Mouse (Mus musculus): ENCODE data around the gene 4930451I11Rik.

4930451I11Rik gene

DNA sequence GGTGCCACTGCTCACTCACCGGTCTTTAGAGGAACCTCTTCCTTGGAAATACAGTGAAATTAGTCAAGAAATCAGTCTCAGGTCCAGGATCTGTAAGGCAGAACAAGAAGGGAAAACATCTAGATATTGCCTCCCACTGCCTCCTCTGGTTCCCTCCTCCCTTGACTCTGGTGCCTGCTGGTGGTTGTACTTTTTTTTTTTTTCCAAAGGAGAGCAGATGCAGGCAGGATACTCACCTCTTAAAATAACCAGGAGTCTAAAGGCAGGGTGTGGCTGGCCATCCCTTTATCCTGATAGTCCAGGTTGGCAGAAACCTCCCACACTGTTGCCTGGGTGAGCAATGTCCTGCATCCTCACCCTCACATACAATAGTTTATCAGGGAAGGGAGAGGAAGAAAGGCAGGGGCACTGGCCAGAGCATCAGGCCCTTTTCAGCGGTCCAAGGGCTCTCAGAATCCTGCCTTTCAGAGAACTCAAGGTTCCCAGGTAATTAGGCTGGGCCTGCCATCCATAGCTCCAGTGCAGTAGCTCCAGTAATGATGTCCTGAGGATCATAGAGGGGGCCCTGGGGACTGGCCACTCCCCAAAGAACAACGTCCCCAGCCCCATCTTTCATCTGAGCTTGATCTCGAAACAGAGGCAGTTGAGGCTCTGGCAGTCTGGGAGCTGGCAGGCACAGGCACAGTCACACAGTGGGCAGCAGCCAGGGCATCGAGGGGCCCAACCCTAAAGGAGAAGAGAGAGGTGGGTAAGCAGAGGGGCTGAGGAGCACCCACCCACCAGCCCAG is 31.0 kb downstream of the 4930451I11Rik start:
- in situ Hi-C loops (cut with MboI) = no loop called here

DNA sequence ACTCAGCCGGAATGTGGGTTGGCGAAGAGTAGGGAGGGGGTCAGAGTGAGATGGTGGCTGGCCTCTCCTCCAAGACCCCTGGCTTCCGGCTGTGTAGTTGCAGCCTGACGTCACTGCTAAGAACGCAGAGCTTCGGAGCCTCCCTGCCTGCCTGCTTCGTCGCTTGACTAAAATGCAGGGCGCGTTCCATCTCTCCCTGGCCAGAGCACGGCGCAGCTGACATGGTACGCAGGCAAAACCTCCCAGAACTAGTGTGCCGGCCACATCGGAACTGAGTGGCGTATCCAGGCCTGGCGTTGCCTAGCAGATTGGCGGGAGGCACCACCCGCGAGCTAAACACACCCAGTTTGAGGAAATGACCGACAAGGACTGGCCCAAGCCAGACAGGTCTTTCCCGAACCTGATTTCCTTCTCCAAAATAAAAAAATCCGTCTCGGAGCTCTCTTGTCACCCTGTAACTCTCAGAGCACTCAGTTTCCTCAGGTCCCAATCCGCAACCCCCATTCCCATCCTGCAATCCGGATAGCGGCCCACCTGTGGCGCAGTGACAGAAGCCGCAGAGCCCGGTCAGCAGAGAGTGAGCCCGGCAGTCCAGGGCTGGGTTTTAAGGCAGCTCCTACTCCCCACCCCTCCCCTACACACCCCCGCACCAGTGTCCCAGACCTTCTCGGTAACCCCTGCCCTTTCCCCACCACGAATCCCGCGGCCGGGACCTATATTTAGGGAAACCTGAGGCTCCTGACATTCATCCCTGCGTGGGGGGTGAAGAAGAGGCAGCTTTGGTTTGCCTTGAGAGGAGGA is 31.8 kb downstream of the 4930451I11Rik start:
- in situ Hi-C loops (cut with MboI) = no loop called here

DNA sequence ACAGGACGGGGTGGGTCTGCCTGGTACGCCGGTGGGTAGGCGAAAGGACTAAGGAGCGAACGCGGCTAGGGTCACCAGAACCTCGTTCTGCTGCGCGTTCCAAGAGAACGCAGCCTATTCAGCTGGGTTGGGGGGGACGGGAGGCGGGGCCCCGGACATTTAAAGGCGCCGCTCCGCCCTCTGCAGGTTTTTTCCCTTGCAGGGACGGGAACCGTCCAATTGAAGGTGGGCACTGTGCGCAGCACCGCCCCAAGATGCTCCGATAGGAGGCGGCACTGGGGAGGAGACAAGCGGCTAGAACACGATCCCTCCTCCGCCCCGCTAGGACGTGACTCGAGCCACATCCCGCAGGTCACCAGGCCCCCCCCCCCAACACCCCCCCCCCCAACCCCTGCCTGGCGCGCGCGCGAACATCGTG is 32.4 kb downstream of the 4930451I11Rik start:
- in situ Hi-C loops (cut with MboI) = no loop called here

DNA sequence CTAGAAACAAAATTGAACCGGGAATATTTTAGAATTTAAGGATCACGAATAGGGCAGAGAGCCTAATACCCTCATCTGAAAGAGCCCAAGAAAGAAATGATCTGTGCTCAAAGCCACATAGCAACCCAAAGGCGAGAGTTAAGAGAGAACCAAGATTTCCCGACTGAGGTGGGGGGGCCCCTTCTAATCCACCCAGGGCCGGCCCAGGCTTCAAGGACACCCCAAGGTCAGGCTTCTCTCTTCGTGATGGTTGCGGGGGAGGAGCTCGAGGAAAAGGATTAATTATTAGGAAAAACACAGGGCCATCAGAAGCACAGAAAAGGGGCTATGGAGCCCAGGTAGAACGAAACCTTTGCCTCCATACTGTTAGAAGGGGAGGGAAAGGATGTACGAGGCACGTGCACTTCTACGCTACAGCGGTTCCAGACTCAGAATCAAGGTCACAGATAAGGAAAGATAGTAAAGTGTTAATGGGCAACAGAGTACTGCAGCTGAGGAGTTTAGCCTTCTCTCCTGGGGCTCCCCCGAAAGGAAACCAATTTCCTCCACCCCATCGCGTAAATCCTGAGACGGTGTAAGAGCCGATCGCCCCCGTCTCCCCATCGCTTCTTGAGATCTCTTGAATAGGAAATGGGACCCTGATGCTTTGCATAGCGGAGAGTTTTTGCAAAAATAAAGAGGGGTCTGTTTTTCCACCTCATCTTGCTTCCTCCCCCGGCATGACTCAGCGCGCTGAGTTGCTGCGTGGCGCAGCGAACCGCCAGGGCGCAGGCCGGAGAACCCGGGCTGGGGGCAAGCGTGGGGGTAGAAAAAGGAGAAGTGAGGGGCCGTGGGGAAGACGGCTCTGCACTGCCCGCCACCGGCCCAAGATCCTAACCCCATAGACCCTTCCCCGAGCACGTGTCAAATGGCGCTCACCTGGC is 33.1 kb downstream of the 4930451I11Rik start:
- in situ Hi-C loops (cut with MboI) = no loop called here

DNA sequence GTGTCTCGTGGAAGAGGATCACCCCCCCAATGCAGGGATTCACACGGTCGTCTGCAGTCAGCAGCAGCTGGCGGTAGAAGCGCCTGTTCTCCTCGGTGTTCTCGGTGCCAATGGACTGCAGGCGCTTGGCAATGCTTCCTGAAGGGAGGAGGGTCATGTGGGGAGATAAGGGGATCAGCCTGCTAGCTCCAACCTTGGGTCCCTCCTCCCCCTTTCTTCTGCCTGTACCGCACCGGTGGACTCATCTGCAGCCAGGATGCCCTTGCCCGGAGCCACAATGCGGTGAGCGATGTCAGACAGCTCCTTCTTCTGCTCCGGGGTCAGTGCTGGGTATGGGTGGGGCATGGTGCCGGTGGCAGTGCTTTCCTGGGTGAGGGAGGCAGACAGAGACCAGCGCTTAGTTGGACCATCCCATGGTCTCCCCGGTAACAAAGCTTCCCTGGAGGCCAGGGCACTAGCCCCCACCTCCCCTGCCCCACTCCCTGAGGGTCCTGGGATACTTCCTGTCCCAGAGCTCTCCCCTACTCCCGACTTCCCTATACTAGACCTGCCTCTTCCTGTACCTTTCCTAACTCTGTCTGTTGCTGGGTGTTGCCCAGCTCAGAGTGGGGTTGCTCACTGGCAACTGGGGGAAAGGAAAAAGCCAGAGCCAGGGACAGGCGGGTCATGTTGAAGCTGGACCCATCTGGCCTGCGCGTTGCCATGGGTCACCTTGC is 33.9 kb downstream of the 4930451I11Rik start, which contains the start of gene Fam57b:
Fam57b (plus strand) TSS at position 258 of the 716 bp plus-strand sequence.
- in situ Hi-C loops (cut with MboI) = no loop called here

DNA sequence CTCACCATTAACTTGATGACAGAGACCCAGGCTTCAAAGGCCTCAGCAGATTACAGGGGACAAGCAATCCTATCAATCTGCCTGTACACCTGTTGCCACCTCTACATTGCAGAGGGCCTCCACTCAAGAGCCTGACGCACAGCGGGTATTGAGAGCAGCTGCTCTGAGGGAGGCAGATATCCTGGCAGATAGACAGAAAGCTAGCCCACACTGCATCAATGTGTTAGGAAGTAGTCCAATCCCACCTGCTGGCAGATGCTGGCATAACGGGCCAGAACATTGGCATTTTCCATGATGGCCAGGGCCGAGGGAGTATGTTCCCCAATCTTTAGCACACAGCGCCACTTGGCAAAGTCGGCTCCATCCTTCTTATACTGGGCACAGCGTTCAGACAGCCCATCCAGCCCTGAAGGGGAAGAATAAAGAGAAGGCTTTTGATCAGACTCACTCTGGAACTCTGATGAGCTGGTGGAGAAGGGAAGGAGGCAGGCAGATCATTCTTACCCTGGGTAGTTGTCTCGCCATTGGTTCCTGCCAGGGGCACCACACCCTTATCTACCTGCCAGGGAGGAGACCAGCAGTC is 35.0 kb downstream of the 4930451I11Rik start:
- in situ Hi-C loops (cut with MboI) = no loop called here

DNA sequence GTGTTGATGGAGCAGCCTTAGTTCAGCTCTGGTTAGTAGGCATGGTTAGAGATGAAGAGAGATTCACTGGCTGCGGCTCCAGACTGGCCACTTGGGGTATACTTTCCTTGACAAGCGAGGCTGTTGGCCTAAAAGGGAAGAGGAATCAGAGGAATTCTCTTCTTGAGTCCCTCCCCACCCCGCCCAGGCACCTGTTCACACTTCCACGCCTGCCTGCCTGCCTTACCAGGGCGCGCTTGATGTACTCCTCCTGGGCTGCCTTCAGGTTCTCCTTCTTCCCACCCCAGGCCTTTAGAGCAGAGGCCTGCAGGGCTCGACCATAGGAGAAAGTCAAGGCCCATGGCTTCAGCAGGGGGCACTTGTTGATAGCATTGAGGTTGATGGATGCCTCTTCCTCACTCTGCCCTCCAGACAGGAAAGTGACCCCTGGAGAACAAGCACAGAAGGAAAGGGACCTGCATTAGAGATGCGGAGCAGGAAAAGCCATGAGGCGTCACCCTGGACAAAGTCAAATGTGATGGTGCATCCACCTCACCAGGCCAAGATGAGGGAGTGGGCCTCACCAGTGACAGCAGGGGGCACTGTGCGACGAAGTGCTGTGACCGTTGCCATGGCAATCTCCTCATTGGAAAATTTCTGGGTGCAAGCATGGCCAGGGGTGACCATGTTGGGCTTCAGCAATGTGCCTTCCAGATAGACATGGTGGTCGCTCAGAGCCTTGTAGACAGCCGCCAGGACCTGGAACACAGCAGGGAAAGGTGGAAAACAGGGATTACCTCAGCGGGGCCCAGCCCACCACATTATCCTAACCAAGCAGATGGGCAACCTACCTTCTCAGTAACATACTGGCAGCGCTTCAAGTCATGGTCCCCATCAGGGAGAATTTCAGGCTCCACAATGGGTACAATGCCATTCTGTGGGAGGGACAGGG is 35.8 kb downstream of the 4930451I11Rik start:
- in situ Hi-C loops (cut with MboI) = no loop called here

DNA sequence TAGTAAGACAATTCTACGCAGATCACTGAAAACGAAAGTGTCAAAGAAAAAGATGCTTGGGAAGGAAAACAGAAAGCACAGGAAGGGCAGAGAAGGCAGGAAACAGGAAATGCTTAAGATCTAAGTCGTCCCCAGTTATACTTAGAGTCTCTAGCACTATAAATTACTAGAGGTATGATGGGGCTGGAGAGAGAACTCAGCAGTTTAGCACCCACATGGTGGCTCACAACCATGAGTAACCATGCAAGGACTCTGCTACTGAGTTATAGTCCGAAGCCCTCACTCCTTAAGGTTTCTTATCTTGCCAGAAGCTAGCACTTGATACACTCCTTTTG is 37.2 kb downstream of the 4930451I11Rik start:
- in situ Hi-C loops (cut with MboI) = no loop called here

DNA sequence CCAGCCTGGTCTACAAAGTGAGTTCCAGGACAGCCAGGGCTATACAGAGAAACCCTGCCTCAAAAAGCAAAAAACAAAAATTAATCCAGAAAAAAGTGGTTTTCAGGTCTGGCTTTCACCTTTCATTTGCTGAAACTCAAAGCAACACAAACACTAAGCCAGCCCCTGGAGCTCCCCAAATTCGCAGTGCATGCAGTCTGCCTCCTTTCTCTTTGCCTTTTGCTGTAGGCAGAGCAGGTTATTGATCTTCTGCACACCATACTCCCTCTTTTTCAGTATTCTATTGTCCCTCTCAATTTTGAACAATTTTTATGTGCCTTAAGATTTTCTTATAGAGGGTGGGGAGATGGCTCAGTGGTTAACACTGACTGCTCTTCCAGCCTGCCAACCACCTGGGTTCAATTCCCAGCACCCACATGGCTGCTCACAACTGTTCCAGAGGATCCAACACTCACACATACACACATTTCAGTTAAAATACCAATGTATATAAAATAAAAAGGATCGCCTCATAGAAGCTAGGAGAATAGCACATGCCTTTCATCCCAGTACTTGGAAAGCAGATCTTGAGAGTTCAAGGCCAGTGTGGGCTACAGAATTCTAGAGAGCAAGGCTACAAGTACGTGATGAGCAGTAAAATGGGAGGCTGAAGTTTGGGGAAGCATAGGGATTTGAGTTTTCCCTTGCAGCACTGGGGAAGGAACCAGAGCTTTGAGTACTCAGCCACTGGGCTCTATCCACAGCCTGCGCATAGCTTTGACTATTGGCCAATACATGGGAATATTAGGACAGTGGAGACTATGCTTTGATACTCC is 37.8 kb downstream of the 4930451I11Rik start:
- in situ Hi-C loops (cut with MboI) = no loop called here

DNA sequence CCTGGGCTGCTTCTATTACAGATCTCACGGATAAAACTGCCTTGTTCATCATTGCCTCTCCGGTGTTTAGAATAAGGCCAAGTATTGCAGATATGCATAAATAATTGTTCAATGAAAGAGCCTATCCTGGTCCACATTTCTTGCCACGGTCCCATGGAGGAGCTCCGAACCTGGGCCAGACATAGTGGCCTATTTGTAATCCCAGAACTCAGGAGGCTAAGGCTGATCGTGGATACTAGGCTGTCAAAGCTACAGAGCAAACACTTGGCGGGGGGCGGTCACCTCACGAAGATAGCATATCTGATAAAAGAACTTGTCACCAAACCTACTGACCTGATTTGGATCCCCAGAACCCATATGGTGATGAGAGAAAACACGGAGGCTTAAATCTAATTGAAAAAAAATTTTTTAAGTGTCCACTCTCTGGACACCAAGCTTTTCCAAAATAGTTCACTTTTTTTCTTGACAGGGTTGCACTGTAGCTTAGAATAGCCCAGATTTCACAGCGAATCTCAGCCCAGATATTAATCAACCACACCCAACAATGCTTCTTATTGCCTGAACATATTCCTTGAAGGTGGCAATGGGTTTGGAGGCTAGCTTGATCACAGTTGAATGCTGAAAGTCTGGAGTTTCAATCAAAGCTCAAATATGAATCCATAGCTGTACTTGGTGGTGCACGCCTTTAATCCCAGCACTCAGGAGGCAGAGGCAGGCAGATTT is 38.6 kb downstream of the 4930451I11Rik start:
- in situ Hi-C loops (cut with MboI) = no loop called here

DNA sequence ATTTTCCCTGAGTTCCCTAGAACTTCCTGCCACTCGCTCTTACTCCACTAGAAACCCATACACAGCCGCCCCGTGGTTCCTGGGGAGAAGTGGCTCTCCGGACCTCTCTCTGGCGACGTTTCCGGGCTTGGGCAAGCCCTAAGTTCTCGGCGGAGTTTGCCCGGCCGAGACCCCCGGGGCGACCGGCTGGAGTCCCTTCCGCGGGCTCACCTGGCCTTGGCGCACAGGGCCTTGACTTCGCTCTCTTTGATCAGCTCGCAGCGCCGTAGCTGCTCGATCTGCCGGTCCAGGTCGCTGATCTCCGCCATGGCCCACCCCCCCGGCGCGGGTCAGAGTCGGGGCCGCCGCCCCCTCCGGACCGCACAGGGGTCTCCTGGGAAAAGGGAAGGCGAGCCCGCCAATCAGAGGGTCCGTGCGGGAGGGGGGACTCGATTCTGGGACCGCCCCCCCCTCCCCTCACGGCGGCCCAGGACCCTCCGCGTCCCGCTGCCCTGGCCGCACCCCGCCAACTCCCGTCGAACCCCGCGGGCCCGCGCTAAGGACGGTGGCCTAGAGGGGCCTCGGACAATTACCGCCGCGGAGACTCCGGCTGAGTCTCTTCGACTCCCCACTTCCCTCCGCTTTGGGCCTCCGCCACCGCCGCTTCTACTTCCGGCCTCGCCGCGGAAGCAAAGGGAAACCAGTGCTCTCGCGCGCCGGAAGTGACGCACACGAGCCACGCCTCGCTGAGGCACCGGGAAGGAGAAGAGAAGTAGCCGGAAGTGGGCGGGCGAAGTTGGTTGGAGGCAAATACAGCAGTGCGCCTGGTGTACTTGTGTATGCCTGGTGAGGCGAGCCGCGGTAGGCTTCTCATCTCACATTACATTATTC is 39.4 kb downstream of the 4930451I11Rik start, which contains the start of gene Ppp4c:
Ppp4c (minus strand) TSS at position 646 of the 870 bp plus-strand sequence.
- in situ Hi-C loops (cut with MboI) = no loop called here

DNA sequence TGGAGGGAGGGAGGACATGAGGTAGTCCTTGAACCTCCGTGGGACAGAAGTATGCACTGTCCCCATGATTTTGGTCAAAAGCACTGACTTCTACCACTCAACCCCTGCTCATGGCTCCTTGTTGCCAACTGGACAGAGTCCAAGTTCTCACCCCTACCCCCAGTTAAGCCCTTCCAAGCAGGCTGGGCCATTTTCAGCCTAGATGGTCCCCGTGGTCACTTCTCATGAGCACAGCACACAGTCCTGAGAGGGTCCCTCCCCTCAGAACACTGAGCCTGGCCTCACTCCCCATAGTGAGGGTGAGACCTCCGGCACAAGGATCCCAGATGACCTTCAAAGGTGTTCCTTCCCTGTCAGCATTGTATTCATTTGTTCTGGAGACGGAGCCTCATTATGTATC is 42.3 kb downstream of the 4930451I11Rik start:
- in situ Hi-C loops (cut with MboI) = no loop called here

DNA sequence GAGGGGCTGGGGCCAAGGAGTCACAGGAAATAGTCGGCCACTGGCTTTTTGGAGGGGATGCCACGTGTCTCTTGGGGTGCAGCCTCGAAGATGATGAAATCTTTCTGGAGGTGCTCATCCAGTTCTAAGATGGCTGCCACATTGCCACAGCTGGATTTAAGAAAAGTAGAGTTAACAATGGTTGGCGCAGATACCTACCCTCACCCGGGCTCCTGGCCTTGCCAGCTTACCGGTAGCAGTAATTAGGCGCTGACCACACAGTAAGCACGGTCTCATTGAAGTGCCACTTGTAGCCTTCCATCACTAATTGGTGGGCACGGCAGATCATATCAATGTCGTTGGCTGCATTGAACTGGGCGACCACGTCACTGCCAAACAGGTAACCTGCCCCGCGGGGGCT is 45.3 kb downstream of the 4930451I11Rik start:
- in situ Hi-C loops (cut with MboI) = no loop called here

DNA sequence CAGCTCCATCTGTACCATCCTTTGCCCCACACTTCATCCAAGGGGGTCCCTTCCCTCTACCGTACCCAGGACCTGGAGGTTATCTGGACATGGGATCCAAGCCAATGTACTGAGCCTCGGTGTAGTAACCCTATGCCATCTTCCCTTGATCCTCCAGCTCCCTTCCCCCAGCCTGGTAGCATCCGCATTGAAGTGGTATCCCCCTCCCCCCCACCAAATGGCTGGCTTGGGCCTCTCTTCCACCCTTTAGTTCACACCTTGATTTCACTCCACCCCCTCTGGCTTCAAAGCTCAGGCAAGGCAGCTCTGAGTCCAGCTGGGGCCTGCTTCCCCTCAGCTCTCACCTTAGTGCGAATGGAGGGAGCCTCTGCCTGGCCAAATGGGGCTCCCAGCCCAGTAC is 46.4 kb downstream of the 4930451I11Rik start:
- in situ Hi-C loops (cut with MboI) = no loop called here

DNA sequence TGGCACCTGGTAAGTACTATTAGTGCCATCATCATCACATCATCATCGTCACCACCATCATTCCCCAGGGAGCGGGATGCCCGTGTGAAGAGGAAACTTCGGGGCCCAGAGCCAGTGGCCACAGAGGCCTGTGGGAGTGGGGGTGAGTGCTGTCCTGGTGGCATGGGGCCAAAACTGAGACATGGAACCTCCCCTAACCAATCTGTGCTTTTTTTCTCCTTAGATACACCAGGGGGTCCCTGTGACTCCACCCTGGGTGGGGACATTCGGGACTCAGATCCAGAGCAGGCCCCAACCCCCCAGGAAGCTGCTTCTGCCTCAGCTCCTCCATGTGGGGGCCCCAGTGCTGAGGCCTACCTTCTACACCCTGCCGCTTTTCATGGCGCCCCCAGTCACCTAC is 47.0 kb downstream of the 4930451I11Rik start:
- in situ Hi-C loops (cut with MboI) = no loop called here

DNA sequence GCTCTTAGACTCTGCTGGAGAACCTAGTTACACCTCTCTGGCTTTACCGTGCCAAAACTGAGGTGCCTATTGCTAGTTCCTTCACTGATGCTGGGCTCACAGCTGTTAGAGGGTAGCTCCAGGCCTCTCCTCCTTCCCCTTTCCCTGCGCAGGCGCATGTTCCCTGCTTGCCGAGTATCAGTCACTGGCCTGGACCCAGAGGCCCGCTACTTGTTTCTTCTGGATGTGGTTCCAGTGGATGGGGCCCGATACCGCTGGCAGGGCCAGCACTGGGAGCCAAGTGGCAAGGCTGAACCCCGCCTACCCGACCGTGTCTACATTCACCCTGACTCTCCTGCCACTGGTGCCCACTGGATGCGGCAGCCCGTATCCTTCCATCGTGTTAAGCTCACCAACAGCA is 48.7 kb downstream of the 4930451I11Rik start:
- in situ Hi-C loops (cut with MboI) = no loop called here

DNA sequence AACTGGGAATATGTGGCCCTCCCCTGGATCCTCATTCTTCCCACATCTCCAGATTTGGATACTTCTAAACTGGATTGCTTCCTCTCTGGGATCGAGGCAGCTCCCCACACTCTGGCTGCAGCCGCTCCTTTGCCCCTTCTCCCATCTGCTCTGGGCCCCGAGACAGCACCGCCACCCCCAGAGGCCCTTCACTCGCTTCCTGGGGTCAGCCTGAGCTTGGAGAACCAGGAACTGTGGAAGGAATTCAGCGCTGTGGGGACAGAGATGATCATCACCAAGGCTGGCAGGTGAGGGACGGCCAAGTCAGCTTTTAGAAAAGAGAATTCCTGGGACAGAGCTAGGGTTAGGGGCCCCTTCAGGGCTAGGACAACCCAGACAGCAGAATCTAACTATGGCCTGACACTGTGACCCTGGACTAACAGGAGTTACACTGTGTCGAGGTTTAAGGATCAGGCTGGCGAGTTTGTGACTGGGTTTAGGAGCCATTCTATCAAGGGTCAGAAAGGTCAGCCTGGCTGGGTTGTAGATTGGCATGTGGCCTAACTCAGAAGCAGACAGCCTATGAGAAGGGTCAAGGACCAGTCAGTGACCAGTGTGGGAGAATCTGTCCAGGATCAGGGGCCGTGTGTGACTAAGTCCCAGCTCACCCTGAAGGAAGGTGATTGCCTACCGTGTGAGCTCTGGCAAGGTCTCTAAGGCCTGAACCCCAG is 49.6 kb downstream of the 4930451I11Rik start:
- in situ Hi-C loops (cut with MboI) = no loop called here

All from mature B cell (primary cell).